ENCODE assay signal across 11 mouse cellular contexts in the genomic region with DNA sequence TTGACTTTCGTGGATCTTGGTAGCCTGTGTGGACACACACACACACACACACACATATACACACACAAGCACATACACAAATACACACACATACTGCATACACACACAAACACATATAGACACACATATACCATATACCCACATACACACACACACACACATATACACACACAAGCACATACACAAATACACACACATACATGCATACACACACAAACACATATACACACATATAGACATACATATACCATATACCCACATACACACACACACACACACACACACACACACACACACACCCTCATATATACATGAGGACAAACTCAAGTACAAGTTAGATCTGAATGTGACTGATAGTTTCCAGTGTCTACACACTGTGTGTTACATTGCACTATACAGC.
DNase-seq lines count a peak whose midpoint lies in the region; ATAC-seq and TF ChIP-seq lines count a peak whose summit lies in the region.
"Had no signal": no experiment of that assay in that cellular context is flagged by ENCODE, and none has a peak within 500 bp of the region (broad histone marks: within the 10 kb centered on the region; RNA-seq: fewer than 3 reads in every experiment).

No protein-coding gene starts in this region.

- TF ChIP-seq EP300 in heart, postnatal 0 days (IDR thresholded peaks at IDR 0.05; ENCODE audit: low read depth) = no peak

- 0 out of 2 replicates have a peak, but pooled peaks cover 3% of the 10 kb centered on the region for H3K9me3 ChIP-seq in heart, postnatal 0 days (replicated peaks; ENCODE audit: control insufficient read depth, low read length)
- no peaks in the 10 kb centered on the region for H3K9me3 ChIP-seq in midbrain, embryonic 11.5 days (ENCODE audit: control insufficient read depth, low read length)
- no peaks in the 10 kb centered on the region; the same call in 1 of the 2 replicates for H3K9me3 ChIP-seq in midbrain, embryonic 10.5 days (replicated peaks)
- no peaks in the 10 kb centered on the region for H3K9me3 ChIP-seq in limb, embryonic 12.5 days
- H3K9me3 ChIP-seq: liver, embryonic 13.5 days had no signal

- H3K27me3 ChIP-seq in heart, postnatal 0 days (ENCODE audit: control insufficient read depth, insufficient read depth, low read length) = no peaks in the 10 kb centered on the region
- H3K27me3 ChIP-seq in midbrain, embryonic 11.5 days (ENCODE audit: control insufficient read depth, insufficient read depth, low read length) = no peaks in the 10 kb centered on the region
- no peaks in the 10 kb centered on the region for H3K27me3 ChIP-seq in midbrain, embryonic 10.5 days (ENCODE audit: low read depth, poor library complexity, severe bottlenecking)
- no peaks in the 10 kb centered on the region for H3K27me3 ChIP-seq in limb, embryonic 12.5 days
- H3K27me3 ChIP-seq: liver, embryonic 13.5 days had no signal

- no peak for TF ChIP-seq CTCF in heart, postnatal 0 days (IDR thresholded peaks at IDR 0.05; ENCODE audit: low read depth)

- no peak overlapping the region for H3K27ac ChIP-seq in heart, postnatal 0 days (ENCODE audit: low read depth)
- no peak overlapping the region for H3K27ac ChIP-seq in midbrain, embryonic 11.5 days (ENCODE audit: low read depth, low read length)
- no peak overlapping the region for H3K27ac ChIP-seq in midbrain, embryonic 10.5 days (replicated peaks)
- H3K27ac ChIP-seq in limb, embryonic 12.5 days = no peak overlapping the region
- H3K27ac ChIP-seq: liver, embryonic 13.5 days had no signal

- no peak for DNase-seq in heart, postnatal 0 days (ENCODE audit: low spot score)
- DNase-seq in heart, postnatal 4 days = no peak
- DNase-seq in midbrain, embryonic 11.5 days (ENCODE audit: low spot score, missing footprints) = no peak
- no peak for DNase-seq in midbrain, embryonic 10.5 days (ENCODE audit: low spot score)
- DNase-seq in embryo, embryonic 10.5 days (ENCODE audit: low spot score) = no peak
- DNase-seq in kidney, postnatal 25 days = no peak
- DNase-seq: cerebellum, adult 9-10 months; kidney, postnatal 4 days; liver, embryonic 13.5 days had no signal

- H3K4me3 ChIP-seq in heart, postnatal 0 days (ENCODE audit: low read depth, low read length) = no peak overlapping the region
- no peak overlapping the region for H3K4me3 ChIP-seq in midbrain, embryonic 11.5 days (ENCODE audit: low read depth, low read length)
- no peak overlapping the region for H3K4me3 ChIP-seq in midbrain, embryonic 10.5 days
- no peak overlapping the region for H3K4me3 ChIP-seq in limb, embryonic 12.5 days (replicated peaks)
- H3K4me3 ChIP-seq: liver, embryonic 13.5 days had no signal

- whole genome bisulfite sequencing in heart, postnatal 0 days = 70% methylated on average over 1 of the region's 1 CpGs
- WGBS in midbrain, embryonic 11.5 days = 94% methylated on average over 1 of the region's 1 CpGs
- whole genome bisulfite sequencing in midbrain, embryonic 10.5 days = 91% methylated on average over 1 of the region's 1 CpGs
- WGBS in limb, embryonic 12.5 days = 89% methylated on average over 1 of the region's 1 CpGs

- H3K36me3 ChIP-seq in heart, postnatal 0 days (replicated peaks; ENCODE audit: control insufficient read depth, insufficient read depth, low read length) = no peaks in the 10 kb centered on the region
- H3K36me3 ChIP-seq in midbrain, embryonic 11.5 days (ENCODE audit: control insufficient read depth, insufficient read depth, low read length) = no peaks in the 10 kb centered on the region
- no peaks in the 10 kb centered on the region for H3K36me3 ChIP-seq in midbrain, embryonic 10.5 days
- no peaks in the 10 kb centered on the region for H3K36me3 ChIP-seq in limb, embryonic 12.5 days
- H3K36me3 ChIP-seq: liver, embryonic 13.5 days had no signal

- peak; percentile 41; the same call in 1 of the 2 replicates for ATAC-seq in heart, postnatal 0 days (ENCODE audit: insufficient read depth, low read depth)
- peak; percentile 58 for ATAC-seq in midbrain, embryonic 11.5 days (ENCODE audit: low FRiP score)
- peak; percentile 47; the same call in 1 of the 2 replicates for ATAC-seq in limb, embryonic 12.5 days (ENCODE audit: insufficient number of reproducible peaks, insufficient read depth, low FRiP score, low TSS enrichment, low read depth)
- ATAC-seq: CD4-positive, CD25-positive, alpha-beta regulatory T cell, adult 4 months had no signal

- no peak overlapping the region for H3K4me2 ChIP-seq in heart, postnatal 0 days (ENCODE audit: low read depth, low read length)
- no peak overlapping the region for H3K4me2 ChIP-seq in midbrain, embryonic 11.5 days
- no peak overlapping the region for H3K4me2 ChIP-seq in limb, embryonic 12.5 days
- H3K4me2 ChIP-seq: liver, embryonic 13.5 days had no signal

- no peak overlapping the region for H3K9ac ChIP-seq in heart, postnatal 0 days (replicated peaks; ENCODE audit: low read depth, low read length)
- H3K9ac ChIP-seq in midbrain, embryonic 11.5 days (ENCODE audit: low read length) = no peak overlapping the region
- no peak overlapping the region for H3K9ac ChIP-seq in limb, embryonic 12.5 days (replicated peaks)
- H3K9ac ChIP-seq: liver, embryonic 13.5 days had no signal

- H3K4me1 ChIP-seq in heart, postnatal 0 days (ENCODE audit: control insufficient read depth, insufficient read depth) = no peaks in the 10 kb centered on the region
- no peaks in the 10 kb centered on the region for H3K4me1 ChIP-seq in midbrain, embryonic 11.5 days (ENCODE audit: control insufficient read depth, insufficient read depth, low read length)
- H3K4me1 ChIP-seq in midbrain, embryonic 10.5 days = no peaks in the 10 kb centered on the region
- no peaks in the 10 kb centered on the region for H3K4me1 ChIP-seq in limb, embryonic 12.5 days (replicated peaks)
- H3K4me1 ChIP-seq: liver, embryonic 13.5 days had no signal
